Mouse (Mus musculus) layer of hippocampus, adult 8-10 months (tissue): ENCODE data around the gene Cabcoco1. TPM values are rescaled to one million over a fixed set of nuclear protein-coding genes. Genes with fewer than 3 reads are reported as not detected.

Experiments
- DNase-seq, 2 experiments: peaks; one replicate each; pipeline ENCODE4 v3.0.0; 2022; ENCODE audit warnings: low spot score in 2 of 2
- total RNA-seq, 4 experiments: library from RNA; stranded (reverse); gene quantifications; 2 replicates each; pipeline ENCODE4 v1.2.4; 2022

Cabcoco1 gene
- total RNA-seq = 1 to 10 TPM; 1.8 to 3.6 (median 2.3) TPM

GRCm38 (mm10) chr10:68541139-68541942 is at the start of gene Cabcoco1:
TSS of gene Cabcoco1 (minus strand) at chr10:68541896.
- peak; percentile 44 to 55 for DNase-seq

GRCm38 (mm10) chr10:68589530-68590252 is 48.0 kb upstream of the Cabcoco1 start:
- no peak for DNase-seq

- no peak for DNase-seq
These were observed 45.8 kb upstream of the Cabcoco1 start for GRCm38 (mm10) chr10:68587416-68588040.

- DNase-seq = no peak
These were observed 35.6 kb upstream of the Cabcoco1 start for GRCm38 (mm10) chr10:68577321-68577720.

- no peak for DNase-seq
These were observed 26.5 kb upstream of the Cabcoco1 start for GRCm38 (mm10) chr10:68568172-68568571.

- peak in 1 of 2 experiments; percentile 12 for DNase-seq
These were observed 20.6 kb upstream of the Cabcoco1 start for GRCm38 (mm10) chr10:68562344-68562743.

- DNase-seq = no peak
These were observed 17.1 kb upstream of the Cabcoco1 start for GRCm38 (mm10) chr10:68558828-68559219.

GRCm38 (mm10) chr10:68558105-68558827 is 16.6 kb upstream of the Cabcoco1 start:
- DNase-seq = peak; percentile 58 to 74

- no peak for DNase-seq
These were observed 12.0 kb upstream of the Cabcoco1 start for GRCm38 (mm10) chr10:68553677-68554076.

- no peak for DNase-seq
These were observed 10.9 kb upstream of the Cabcoco1 start for GRCm38 (mm10) chr10:68552556-68552955.

- DNase-seq = no peak
These were observed 9.6 kb upstream of the Cabcoco1 start for GRCm38 (mm10) chr10:68551316-68551715.

GRCm38 (mm10) chr10:68550668-68551267 is 9.1 kb upstream of the Cabcoco1 start:
- no peak for DNase-seq

- DNase-seq = no peak
These were observed 1.4 kb upstream of the Cabcoco1 start for GRCm38 (mm10) chr10:68543107-68543506.

GRCm38 (mm10) chr10:68541943-68542420 is 286 bp upstream of the Cabcoco1 start:
- DNase-seq = no peak

- no peak for DNase-seq
These were observed 1.1 kb downstream of the Cabcoco1 start for GRCm38 (mm10) chr10:68540612-68541011.

GRCm38 (mm10) chr10:68537261-68537950 is 4.3 kb downstream of the Cabcoco1 start:
- no peak for DNase-seq

GRCm38 (mm10) chr10:68529364-68530049 is 12.2 kb downstream of the Cabcoco1 start:
- no peak for DNase-seq

- no peak for DNase-seq
These were observed 12.7 kb downstream of the Cabcoco1 start for GRCm38 (mm10) chr10:68528958-68529357.

GRCm38 (mm10) chr10:68522106-68522505 is 19.6 kb downstream of the Cabcoco1 start:
- no peak for DNase-seq
